Mouse (Mus musculus): ENCODE results near the gene Scaf1.

The Scaf1 gene

DNA sequence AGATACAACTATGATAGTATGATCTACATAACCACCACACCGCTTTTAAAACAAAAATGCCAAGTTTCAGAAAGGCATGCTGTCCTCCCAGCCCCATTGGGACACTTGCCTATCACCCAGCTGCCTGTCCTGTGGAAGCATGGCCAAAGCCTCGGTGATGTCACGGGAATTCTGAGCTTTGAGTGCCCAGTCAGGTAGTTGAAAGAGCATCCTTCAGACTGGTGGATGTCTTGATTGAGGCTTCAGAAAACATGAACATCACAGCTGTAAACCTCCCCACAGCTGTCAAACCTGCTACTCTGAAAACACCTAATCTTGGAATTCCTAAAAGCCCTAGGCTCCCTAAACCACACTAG lies 2.1 kb downstream of the Scaf1 start:
- DNase-seq (ENCODE audit: low spot score in 2 of 2): no peak

DNA sequence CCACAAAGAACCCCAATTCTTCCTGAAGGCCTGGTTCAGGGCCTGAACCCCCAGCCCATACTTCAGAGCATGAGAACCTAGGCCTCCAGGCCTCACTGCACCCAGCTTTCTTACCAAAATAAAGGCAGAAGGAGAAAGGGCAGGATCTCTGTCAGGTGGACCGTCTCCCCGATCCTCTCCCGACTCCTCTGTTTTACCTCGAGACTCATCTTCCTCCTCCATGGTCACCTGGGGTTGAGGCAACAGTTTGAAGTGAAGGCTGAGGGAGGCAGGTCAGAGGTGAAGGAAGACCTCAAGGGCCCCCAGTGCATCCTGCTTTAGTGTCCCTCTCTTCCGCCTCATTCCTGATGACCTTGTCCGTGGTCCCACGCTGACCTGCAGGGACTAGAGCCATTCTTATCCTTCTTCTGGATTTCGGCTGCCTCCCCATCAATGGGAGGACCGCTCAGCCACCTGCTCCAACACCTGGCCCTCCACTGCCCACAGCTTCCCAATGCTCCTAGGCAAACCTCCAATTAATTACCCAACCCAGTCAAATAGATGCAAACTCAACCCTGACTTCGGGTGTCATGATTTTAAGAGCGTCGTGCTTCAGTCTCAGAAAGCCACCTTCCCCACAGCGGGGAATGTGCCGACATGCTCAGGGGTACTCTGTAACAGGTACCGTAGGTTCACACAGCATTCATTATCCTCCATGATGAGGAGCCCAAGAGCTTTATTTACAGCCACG lies 2.6 kb downstream of the Scaf1 start:
- DNase-seq (ENCODE audit: low spot score in 2 of 2): no peak

DNA sequence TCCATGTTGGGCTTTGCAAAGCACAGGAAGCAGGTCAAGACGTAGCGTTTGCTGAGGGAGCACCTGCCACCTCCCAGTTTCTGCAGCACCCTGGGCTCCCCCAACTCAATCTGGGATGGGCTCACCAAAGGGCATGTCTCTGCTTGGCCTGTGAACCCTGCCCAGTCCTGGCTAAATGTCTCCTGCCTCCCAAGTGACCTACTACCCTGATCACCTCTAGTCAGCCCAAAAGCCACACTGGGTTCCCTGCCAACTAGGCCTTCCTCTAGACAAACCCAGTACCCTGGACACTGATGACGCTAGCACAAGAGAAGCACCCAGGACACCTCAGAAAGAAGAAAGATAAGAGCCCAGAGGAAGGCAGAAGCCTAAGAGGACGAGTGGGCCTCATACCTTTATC lies 3.3 kb downstream of the Scaf1 start:
- no peak for DNase-seq (ENCODE audit: low spot score in 2 of 2)

DNA sequence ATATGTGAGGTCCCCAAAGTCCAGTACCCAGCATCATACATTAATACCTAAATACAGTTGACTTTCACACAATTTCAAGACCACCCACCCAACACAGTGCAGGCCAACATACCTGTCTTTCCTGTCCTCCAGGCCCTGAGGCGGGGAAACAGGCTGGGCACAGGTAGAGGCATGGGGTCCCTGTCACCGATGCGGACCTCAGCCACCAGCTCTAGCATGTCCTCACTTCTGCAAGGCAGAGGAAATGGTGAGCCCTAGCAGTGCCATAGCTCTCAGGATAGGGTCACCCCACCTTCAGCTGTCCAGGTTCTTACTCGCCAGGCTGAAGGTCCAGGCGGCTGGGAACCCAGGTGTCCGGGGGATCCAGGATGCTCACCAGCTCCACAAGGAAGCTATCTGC lies 4.2 kb downstream of the Scaf1 start:
- DNase-seq (ENCODE audit: low spot score in 2 of 2): no peak

DNA sequence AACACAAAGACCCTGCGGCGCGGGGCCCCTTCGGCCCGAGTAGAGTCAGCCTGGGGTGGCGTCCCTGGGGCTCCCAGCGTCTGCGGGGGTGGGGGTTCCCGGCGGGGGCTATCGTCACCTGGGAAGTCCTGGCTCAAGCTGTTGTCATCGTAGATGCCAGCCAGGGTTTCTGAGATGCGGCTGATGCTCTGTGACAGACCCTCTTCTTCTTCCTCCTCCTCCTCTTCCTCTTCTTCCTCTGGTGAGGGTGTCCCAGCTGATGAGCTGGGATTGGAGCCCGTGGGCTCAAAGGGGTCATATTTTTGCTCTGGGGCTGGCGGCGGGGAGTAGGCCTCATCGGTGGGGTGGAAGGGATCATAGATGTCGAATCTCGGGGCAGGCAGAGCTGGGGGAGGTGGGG lies 7.8 kb downstream of the Scaf1 start:
- DNase-seq (ENCODE audit: low spot score in 2 of 2): no peak

DNA sequence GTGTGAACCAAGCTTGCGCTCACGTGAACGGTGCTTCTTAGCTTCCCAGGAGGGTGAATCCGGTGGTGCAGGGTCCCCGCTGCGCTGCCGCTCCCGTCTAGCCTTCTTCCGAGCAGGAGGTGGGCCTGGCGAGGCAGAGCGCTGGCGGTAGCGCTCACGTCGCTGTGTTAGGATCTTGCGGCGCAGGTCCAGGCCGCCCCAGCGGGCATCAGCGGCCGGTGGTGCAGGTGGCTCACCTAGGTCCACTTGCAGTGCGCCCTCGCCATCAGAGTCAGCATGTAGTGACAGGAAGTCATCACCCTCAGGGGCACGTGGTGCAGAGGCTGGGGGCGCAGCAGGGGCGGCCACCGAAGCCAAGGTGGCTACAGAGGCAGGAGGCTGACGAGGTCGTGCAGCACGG lies 8.3 kb downstream of the Scaf1 start:
- no peak for DNase-seq (ENCODE audit: low spot score in 2 of 2)

DNA sequence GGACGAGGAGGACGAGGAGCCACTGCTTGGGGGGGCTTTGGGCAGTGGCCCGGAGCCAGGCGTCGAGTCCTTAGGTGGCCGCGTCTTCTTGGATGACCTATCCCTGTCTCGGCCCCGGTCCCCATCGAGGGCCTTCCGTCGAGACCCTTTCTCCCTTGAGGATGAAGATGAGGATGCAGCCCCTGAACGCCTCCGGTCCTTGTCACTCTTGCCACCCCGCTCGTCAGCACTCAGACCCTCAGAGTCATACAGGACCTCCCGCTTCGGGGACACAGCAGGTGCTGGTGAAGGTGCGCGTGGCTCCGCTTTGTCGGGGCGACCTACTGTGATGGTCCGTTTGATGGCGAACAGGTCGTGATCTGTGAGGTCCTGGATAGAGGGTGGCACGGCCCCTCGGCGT lies 9.0 kb downstream of the Scaf1 start:
- DNase-seq (ENCODE audit: low spot score in 2 of 2): no peak

DNA sequence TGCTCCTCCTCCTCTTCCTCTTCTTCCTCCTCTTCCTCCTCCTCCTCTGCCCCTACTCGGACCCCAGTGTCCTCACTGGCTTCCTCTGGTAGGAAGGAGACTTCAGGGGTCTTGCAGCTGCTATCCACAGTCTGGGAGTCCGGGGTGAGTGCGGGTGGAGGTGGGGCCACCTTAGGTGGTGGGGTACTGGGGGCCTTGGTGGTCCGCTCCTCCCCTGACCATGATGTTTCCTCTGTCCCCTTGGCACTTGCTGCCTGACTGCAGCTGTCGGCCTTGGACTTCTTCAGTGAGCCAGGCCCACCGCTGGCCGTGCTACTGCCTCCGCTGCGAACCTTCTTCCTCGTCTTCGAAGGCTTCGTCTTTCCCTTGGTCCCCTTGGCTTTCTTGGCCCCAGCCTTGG lies 9.7 kb downstream of the Scaf1 start:
- DNase-seq (ENCODE audit: low spot score in 2 of 2): no peak

DNA sequence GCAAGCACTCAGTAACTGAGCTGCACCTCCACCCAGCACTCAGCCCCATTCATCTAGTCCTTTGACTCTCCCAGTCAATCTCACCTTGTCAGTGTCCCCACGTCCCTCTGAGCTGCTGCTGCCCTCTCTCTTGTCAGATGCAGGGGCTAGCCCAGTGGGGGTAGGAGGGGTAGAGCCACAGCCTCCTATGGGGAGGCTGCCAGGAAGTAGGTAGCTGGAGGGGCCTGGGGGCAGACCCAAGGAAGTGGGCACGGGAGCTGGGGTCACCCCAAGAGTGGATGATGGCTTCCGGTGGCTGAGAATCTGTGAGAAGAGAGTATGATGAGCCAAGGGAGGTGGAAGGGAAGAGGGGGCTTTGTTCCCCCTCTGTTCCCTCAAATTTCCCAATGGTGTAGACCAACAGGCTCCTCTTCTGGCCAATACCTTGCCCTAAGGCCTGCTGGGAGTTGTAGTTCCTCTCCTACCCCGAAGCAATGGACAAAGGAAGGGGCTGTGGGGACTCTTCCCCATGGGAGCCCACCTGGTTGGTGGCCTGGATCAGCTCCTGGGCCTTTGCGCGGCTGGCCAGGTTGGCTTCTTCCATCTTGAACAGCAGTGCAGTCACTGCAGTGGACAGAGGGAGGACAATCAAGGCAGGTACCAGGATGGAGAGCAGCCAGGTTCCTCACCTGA lies 10.7 kb downstream of the Scaf1 start:
- DNase-seq (ENCODE audit: low spot score in 2 of 2): no peak

DNA sequence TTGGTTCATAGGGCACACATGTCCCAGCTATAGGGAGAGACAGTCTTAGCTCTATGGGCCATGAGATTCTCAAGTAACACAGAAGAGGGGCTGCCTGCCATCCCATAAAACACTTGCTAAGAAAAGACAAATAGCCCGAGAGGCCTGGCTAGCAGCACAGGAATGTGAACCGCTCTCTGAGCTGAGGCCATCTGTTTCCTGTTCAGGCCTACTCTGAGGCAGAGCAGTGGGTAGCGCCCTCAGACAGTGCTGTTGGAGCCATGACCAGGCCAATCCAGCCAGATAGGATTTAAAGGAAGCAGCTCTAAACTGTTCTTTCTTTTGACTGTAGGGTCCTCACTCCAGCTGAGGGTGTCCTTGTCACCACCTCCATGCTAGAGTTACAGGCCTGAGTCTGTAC lies 11.6 kb downstream of the Scaf1 start:
- no peak for DNase-seq (ENCODE audit: low spot score in 2 of 2)

DNA sequence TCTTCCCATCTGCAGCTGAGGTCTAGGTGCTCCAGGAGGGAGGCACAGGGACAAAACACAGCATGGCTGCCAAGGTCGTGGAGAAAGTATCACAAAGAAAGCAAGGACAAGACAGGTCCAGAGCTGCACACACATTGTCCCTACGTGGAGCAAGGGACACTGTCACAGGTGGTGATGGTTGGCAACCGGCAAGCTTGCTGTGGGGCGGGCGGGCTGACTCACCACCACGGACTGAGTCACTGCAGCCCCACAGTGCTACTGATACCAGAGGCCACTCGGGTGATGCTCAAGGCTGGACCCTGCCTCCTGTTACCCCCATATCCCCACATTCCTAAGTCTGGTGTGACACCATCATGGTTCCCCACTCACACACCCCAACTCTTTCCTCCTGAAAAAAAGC lies 13.7 kb downstream of the Scaf1 start:
- DNase-seq (ENCODE audit: low spot score in 2 of 2): no peak

DNA sequence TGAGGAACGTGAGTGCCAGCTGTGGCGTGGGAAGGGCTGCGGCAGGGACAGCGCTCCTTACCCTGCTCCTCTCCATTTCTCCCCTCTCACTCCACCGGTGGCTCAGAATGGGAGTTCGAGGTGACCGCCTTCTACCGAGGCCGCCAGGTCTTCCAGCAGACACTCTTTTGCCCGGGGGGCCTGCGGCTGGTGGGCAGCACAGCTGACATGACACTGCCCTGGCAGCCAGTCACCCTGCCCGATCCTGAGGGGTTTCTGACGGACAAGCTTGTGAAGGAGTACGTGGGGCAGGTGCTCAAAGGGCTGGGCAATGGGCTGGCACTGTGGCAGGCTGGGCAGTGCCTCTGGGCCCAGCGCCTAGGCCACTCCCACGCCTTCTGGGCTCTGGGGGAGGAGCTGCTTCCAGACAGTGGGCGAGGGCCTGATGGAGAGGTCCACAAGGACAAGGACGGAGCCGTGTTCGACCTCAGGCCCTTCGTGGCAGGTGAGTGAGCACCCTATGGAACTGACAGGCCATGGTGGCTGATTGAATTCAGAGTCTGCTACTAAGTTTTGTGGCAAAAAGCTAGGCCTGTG lies 15.5 kb downstream of the Scaf1 start:
- DNase-seq (ENCODE audit: low spot score in 2 of 2): no peak

DNA sequence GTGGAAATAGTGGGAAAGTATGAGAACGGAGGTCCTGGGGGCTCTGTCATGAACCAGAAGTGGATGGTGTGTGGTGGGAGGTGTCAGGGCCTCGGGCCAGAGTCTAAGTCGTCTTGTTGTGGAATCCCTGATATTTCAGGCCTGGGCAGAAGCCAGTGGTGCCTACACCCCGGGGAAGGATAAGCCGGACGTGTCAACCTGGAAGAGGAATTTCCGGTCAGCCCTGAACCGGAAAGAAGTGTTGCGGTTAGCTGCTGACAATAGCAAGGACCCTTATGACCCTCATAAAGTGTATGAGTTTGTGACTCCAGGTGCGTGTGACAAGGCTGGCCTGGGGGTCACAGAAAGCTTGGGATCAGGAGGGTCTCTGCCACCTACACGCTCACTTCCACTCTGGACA lies 16.4 kb downstream of the Scaf1 start:
- DNase-seq (ENCODE audit: low spot score in 2 of 2): no peak

DNA sequence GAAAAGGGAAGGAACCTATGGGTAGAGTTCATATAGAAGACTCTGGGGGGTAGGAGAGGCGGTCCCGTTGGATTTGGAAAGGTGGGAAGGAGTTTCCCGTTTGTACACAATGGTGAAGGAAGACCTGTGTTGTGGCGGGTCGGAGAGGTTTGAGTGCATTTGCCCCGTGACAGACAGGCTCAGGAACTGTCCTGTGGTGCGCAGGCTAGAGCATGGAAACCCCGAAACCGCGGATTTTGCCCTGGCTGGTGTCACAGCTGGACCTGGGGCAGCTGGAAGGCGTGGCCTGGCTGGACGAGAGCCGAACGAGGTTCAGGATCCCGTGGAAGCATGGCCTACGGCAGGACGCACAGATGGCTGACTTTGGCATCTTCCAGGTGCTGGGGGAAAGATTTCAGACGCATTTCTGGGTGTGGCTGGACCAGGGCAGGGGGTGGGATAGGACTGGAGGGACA lies 17.6 kb downstream of the Scaf1 start, which contains the start of gene Bcl2l12:
Gene Bcl2l12 (minus strand): TSS at position 212 of the 455 bp plus-strand sequence.
- DNase-seq (ENCODE audit: low spot score in 2 of 2): peak; percentile 55 to 72

DNA sequence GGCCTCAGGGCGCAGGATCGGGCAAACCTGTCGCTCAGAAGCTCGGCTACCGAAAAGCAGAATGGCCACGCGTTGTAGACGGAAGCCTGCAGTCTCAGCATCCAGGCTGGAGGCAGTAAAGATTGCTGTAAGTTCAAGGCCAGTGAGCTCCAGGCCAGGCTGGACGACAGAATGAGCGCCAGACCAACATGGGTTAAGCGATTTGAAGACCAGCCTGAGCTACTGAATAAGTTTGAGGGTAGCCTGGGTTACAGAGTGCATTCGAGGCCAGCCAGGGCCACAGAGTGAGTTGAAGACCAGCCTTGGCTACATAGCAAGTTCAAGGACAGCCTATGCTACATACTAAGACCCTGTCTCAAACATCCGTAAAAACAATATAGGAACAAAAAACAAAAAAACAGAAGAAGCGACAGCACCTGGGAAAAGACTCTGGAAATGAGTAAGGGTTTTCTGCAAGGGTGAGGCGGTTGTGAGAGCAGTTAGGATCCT lies 18.2 kb downstream of the Scaf1 start:
- no peak for DNase-seq (ENCODE audit: low spot score in 2 of 2)

DNA sequence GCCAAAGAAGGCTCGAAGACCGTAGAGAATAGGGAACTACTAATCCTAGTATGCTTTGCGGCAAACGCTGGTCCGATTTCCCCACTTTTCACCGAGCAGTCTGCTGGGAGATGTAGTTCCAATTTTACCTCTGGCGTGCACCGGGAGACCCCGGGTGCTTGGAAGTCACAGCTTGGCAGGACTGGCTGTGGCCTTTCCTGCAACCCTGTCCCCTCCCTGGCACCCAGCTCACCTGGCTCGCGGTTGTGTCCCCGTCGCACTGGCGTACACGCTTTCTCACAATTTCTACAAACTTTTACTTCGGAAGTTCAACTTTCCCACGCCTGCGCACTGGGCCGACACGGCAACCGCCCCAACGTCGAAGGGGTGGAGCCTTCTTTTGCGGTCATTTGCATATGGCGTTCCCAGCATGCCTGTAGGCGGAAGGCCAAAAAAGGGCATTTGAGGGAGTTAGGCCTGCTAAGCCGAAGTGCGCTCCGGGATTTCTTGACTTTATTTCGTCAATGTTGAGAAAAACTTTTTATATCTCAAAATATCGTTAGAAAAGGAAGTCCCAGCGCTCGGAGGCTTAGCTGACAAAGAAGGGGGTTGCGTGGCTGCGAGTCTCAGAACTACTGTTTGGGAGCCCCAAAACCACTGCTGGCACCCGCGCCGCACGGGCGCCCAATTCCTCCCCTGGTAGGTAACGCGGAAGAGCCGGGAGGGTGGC lies 18.8 kb downstream of the Scaf1 start, which contains the start of gene Irf3:
Gene Irf3 (plus strand): TSS at position 418 of the 709 bp plus-strand sequence.
- DNase-seq (ENCODE audit: low spot score in 2 of 2): peak; percentile 97 to 98

DNA sequence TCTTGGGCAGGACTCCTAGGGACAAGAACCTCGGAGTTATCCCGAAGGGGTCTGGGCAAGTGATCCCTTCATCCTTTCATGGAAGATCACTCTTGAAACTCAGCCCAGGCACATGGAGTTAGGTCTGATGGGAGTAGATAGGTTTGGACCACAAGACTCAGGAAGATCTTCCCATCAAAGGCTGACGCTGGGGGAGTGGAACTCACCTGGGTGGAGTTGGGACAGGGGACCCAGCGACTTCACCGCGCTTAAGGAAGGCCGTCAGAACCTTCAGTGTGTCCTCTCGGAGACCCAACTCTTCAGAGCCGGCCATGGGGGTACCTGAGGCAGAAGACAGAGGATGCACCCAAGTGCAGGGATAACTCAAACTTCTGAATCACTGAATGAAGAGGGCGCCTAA lies 19.5 kb downstream of the Scaf1 start:
- no peak for DNase-seq (ENCODE audit: low spot score in 2 of 2)

DNA sequence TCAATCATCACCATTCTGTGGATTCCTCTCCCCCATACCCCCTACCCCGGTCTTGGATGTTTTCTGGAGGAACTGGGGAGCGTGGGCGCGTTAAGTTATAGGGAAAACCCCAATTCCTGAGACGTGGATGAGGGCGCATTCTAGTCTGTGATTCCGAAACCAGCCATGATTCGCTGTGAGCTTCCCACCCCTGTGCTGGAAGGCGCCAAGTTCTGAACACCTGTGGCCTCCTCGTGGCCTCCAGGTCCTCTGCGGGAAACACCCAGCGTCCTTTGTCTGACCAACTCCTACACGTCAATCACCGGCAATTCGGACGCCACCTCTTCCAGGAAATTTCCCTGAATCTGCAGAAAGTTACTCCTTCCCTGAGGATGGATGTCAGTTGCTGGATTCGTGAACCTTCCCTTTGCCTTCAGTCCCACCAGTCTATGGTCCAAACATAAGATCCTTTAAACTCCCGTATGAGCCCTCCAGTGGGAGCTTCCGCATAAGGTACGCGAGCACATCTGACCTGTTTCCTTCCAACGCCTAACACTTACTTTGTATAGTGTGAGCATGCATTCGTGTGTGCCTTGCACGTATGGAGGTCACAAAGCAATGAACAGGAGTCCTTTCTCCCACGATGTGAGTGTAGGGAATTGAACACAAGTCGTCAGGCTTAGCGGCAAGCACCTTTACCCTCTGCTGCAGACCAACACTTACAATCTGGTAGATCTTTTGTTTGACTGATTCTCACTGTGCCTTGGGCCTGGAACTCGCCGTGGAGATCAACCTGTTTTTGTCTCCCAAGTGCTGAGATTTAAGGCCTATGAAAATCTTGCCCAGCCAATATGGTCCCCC lies 29.1 kb downstream of the Scaf1 start:
- peak in 1 of 2 experiments; percentile 21 for DNase-seq (ENCODE audit: low spot score in 2 of 2)

DNA sequence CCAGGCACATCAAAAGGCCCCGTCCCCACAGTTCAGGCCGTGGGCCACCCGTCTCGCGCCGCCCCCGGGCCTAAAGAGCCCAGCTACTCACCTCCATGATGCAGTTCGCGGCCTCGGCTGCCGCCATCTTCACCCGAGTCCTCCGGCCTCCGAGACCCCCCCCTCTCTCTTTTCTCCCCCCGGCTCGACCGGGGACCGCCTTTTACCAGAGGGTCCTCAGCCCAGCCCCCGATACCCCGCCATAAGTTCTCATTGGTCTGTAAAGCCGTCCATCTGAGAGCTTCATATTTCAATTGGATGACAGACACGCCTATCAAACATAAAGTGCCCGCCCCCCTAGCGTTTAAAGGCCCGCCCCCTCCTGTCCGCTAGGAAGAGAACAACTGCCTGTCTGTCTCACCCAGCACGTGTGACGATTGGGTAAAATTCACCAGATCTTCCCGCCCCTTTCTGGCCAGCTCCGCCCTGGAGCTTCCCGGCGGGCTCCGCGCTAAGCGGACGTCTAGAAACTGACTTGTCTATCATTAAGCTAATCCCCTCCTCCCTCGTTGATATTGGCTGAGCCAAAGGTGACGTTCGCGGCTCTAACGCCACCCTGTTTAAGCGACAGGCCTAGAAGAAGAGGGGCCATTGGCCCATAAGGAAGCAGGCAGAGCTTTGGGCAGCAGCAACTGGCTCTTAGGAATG lies 29.8 kb downstream of the Scaf1 start, which contains the start of gene Prmt1:
Gene Prmt1 (minus strand): TSS at position 377 of the 687 bp plus-strand sequence.
- peak; percentile 99 for DNase-seq (ENCODE audit: low spot score in 2 of 2)

DNA sequence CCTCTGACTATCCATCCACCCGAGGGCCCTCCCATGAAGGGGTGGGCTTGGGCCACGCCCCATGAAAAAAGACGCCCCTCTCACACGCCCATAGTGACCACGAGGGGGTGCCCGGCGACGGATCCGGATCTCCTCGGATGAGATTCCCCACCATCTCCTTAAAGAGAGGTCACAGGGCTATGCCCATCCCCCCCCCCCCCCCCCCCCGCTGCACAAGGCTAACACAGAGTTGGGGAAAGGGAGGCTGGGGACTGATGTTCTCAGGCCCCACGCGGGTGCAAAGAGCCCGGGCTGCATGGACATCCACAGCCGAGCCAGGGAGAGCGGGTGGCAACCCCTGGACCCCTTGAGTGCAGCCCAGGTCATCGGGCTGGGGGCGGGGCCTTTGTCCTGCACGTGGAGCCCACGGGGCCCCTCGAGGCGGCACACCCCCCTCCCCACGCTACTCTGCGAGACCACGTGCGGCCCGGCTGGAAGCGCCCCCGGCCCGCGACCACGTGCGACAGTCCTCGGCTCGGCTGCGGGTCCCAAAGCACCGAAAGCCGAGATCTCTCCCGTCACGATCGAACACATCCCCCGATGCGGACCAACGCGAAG lies 30.5 kb downstream of the Scaf1 start:
- peak; percentile 43 to 62 for DNase-seq (ENCODE audit: low spot score in 2 of 2)

All from natural killer cell, adult 2 months (primary cell).